Mouse (Mus musculus) stomach, embryonic 16.5 days (tissue): Measurements from ENCODE around the gene Rbks. TPM values are rescaled to one million over a fixed set of nuclear protein-coding genes. Genes with fewer than 3 reads are reported as not detected.

Experiments
- ATAC-seq: fragments of 200-750 bp; cut with Nextera tagmentation; 2 replicates; pipeline ENCODE4 v1.8.0; 2017; ENCODE audit warnings: moderate number of reproducible peaks, moderate TSS enrichment; ENCODE audit not compliant: insufficient read depth, low FRiP score
- H3K27ac ChIP-seq: fragments of 300-500 bp; sonication (generic); 2 replicates; pipeline ENCODE4 v1.5.1; 2014; ENCODE audit warnings: low read length
- H3K27me3 ChIP-seq: fragments of 300-500 bp; sonication (generic); 2 replicates; pipeline ENCODE4 v1.6.1; 2014; ENCODE audit warnings: low read length, control low read depth, mixed read lengths; ENCODE audit not compliant: control insufficient read depth, insufficient read depth
- H3K36me3 ChIP-seq: fragments of 300-500 bp; sonication (generic); 2 replicates; pipeline ENCODE4 v1.6.1; 2014; ENCODE audit warnings: low read length; ENCODE audit not compliant: control insufficient read depth, insufficient read depth
- H3K4me1 ChIP-seq: fragments of 300-500 bp; sonication (generic); 2 replicates; pipeline ENCODE4 v1.6.1; 2014; ENCODE audit warnings: low read length, control low read depth, mixed read lengths; ENCODE audit not compliant: control insufficient read depth, insufficient read depth
- H3K4me2 ChIP-seq: fragments of 300-500 bp; sonication (generic); 2 replicates; pipeline ENCODE4 v1.6.1; 2014; ENCODE audit warnings: low read depth, low read length, mixed read lengths
- H3K4me3 ChIP-seq: fragments of 300-500 bp; sonication (generic); replicated peaks from 2 replicates; pipeline ENCODE4 v1.5.1; 2014; ENCODE audit warnings: mild to moderate bottlenecking, low read length
- H3K9ac ChIP-seq: fragments of 300-500 bp; sonication (generic); 2 replicates; pipeline ENCODE4 v1.6.1; 2014; ENCODE audit warnings: low read length
- H3K9me3 ChIP-seq: fragments of 300-500 bp; sonication (generic); replicated peaks from 2 replicates; pipeline ENCODE4 v1.6.1; 2016; ENCODE audit warnings: low read length, control low read depth; ENCODE audit not compliant: control insufficient read depth
- WGBS: fragments of 180-500 bp; shearing (Covaris S2); extraction: QIAGEN DNeasy Blood & Tissue Kit; methylation state at CpG from one replicate; pipeline ENCODE4 v1.1.7; 2014; 5-methylcytosine and 5-hydroxymethylcytosine counted together
- polyA plus RNA-seq: library from polyadenylated mRNA; unstranded; fragments of >200 nt; fragmentation: Nextera tagmentation; extraction: Ambion mirVana; gene quantifications from 2 replicates; pipeline ENCODE4 v1.2.1, GENCODE M21; 2015

Rbks gene
- polyA plus RNA-seq, 1 experiment from 2014 or later = 8.6 TPM

DNA sequence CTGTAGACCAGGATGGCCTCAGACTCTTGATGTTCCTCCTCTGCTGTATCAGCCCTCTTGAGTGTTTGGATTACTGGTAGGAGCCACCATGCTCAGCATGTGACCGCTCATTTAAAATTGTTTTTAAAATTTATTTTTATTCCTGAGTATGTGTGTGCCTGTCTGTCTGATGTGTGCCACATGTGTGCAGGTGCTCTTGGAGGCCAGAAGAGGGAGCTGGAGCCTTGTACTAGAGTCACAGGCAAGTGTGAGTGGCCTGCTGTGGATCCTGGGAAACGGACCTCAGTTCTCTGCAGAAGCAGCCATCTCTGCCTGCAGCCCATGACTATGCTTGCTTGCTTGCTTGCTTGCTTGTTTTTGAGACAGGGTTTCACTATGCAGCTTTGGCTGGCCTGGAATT lies 98.3 kb downstream of the Rbks start:
- H3K4me2 ChIP-seq = no peak overlapping the region
- no peaks in the 10 kb centered on the region for H3K36me3 ChIP-seq
- no peaks in the 10 kb centered on the region for H3K27me3 ChIP-seq
- ATAC-seq = no peak
- no peak overlapping the region for H3K9ac ChIP-seq
- H3K4me1 ChIP-seq = peaks cover 14% of the 10 kb centered on the region; the same call in 1 of the 2 replicates
- H3K9me3 ChIP-seq = no peaks in the 10 kb centered on the region
- no peak overlapping the region for H3K27ac ChIP-seq
- 91% methylated on average over 2 of the region's 2 CpGs for WGBS
- H3K4me3 ChIP-seq = no peak overlapping the region

DNA sequence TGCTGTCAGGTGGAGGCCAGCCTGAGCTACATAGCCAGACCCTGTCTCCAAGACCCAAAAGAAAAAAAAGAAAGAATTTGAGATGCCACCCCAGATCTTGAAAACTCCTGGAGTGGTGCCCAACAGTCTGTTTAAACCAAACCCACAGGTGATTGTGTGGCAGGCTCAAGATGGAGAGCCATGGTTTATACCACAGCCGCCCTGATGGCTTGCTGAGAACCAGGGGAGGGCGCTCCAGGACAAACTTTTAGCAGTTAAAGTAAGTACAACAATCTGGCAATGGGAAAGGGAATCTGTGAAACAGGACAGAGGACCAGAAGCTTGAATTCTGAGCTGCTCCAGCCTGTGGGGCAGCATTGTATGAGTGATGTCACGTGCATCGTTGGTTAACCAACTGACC lies 98.8 kb downstream of the Rbks start:
- no peak overlapping the region for H3K4me2 ChIP-seq
- H3K4me3 ChIP-seq = no peak overlapping the region
- H3K27ac ChIP-seq = no peak overlapping the region
- ATAC-seq = no peak
- H3K36me3 ChIP-seq = no peaks in the 10 kb centered on the region
- peaks cover 14% of the 10 kb centered on the region; the same call in 1 of the 2 replicates for H3K4me1 ChIP-seq
- 69% methylated on average over 4 of the region's 4 CpGs for WGBS
- H3K9ac ChIP-seq = no peak overlapping the region
- H3K9me3 ChIP-seq = no peaks in the 10 kb centered on the region
- H3K27me3 ChIP-seq = no peaks in the 10 kb centered on the region

- WGBS = 75% methylated on average over 7 of the region's 7 CpGs
These were observed 99.3 kb downstream of the Rbks start for GRCm38 (mm10) chr5:31598121-31598520.

GRCm38 (mm10) chr5:31597430-31597944 lies 99.9 kb downstream of the Rbks start:
- peak overlapping the region; percentile 69 for H3K4me2 ChIP-seq
- no peak for ATAC-seq
- H3K9ac ChIP-seq = peak overlapping the region; percentile 71
- no peaks in the 10 kb centered on the region for H3K27me3 ChIP-seq
- no peaks in the 10 kb centered on the region for H3K9me3 ChIP-seq
- peaks cover 10% of the 10 kb centered on the region; the same call in 1 of the 2 replicates for H3K4me1 ChIP-seq
- H3K4me3 ChIP-seq = peak overlapping the region; percentile 45
- H3K27ac ChIP-seq = peak overlapping the region; percentile 88
- no peaks in the 10 kb centered on the region for H3K36me3 ChIP-seq
- 62% methylated on average over 6 of the region's 6 CpGs for WGBS

More at GRCm38 (mm10) chr5:31598121-31598520, 99.3 kb downstream of the Rbks start:
- Histone ChIP-seq H3K27ac (no peak overlapping the region), H3K4me2 (peak overlapping the region; percentile 69), H3K9ac (no peak overlapping the region), H3K9me3 (no peaks in the 10 kb centered on the region), H3K4me1 (peaks cover 14% of the 10 kb centered on the region; the same call in 1 of the 2 replicates), H3K4me3 (no peak overlapping the region), H3K27me3 (no peaks in the 10 kb centered on the region), H3K36me3 (no peaks in the 10 kb centered on the region)
- ATAC-seq = no peak

DNA sequence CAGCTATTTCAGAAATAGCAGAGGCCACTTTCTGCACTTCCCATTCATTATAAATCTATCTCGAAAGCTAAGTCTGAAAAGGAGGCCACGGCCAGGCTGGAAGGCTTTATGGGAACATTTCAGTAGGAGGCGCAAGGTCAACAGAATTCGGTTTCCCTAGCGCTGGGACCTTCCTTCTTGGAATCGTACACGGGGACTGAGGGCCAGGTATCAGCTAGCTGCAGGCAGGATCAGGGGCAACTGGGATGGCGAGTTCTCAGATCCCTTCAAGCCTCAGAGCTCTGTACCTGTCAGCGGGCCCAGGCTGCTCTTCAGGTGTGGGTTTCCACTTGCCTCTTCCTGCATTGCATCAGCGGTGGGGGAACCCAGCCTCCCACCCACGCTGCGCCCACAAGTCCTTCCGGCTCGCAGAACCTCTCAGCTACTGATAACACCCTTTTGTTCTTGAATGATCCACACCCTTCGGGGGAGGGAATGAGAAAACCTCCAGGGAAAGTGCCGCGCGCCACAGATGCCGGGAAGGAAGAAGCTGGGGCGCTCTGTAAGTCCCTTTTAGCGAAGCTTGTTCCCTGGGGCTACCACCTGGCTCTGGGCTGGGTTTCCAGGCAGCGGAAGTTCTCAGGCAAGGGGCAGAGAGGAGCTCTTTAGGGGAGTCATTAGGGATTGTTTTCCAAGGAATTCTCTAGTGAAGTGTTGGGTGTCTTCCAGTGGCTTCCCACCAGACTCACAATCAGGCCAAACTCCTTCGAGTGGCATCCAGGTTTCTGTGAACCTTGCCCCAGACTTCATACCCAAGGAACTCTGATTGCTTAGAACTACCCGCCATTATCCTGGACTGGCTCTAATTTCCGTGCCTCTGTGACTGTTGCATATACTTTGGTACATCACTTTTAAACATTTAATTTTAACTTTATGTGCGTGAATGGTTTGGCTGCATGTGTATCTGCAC lies 100.7 kb downstream of the Rbks start, which contains the start of gene Mrpl33:
Mrpl33 (plus strand) TSS at position 455 of the 949 bp plus-strand sequence.
- no peaks in the 10 kb centered on the region for H3K9me3 ChIP-seq
- H3K4me1 ChIP-seq = 0 out of 2 replicates have a peak, but pooled peaks cover 7% of the 10 kb centered on the region
- peak within 1 kb of the TSS; percentile 45 for H3K4me3 ChIP-seq
- H3K4me2 ChIP-seq = peak within 1 kb of the TSS; percentile 69
- 10% methylated on average over 26 of the region's 26 CpGs for WGBS
- peak; percentile 86 for ATAC-seq
- peak within 1 kb of the TSS; percentile 88 for H3K27ac ChIP-seq
- H3K36me3 ChIP-seq = no peaks in the 10 kb centered on the region
- peak within 1 kb of the TSS; percentile 71 for H3K9ac ChIP-seq
- no peaks in the 10 kb centered on the region for H3K27me3 ChIP-seq

DNA sequence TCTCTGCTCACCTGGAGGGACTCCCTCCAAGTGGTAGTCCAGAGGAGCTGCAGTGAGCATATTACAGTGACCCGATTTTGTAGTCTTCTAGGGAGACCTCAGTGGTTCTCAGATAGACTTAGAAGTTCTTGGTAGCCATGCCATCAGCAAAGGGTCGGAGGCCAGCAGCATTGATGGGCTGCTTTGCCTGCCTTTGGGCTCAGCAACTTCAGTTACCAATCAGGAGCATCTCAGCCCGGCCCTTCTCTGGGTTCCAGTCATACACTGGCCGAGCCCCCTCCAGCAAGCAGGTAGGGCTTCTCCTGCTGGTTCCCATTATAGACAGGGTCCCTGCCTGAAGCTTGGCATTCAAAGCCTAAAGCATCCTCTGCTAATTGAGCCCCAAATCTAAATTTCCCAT lies 101.6 kb downstream of the Rbks start:
- no peaks in the 10 kb centered on the region for H3K9me3 ChIP-seq
- H3K9ac ChIP-seq = peak overlapping the region; percentile 71
- peak overlapping the region; percentile 69 for H3K4me2 ChIP-seq
- ATAC-seq = no peak
- H3K27ac ChIP-seq = peak overlapping the region; percentile 88
- H3K4me1 ChIP-seq = 0 out of 2 replicates have a peak, but pooled peaks cover 7% of the 10 kb centered on the region
- H3K4me3 ChIP-seq = peak overlapping the region; percentile 45; the same call in 1 of the 2 replicates
- H3K36me3 ChIP-seq = no peaks in the 10 kb centered on the region
- WGBS = 64% methylated on average over 4 of the region's 4 CpGs
- no peaks in the 10 kb centered on the region for H3K27me3 ChIP-seq

GRCm38 (mm10) chr5:31591122-31591521 lies 106.3 kb downstream of the Rbks start:
- H3K9me3 ChIP-seq = 0 out of 2 replicates have a peak, but pooled peaks cover 3% of the 10 kb centered on the region
- no peaks in the 10 kb centered on the region for H3K36me3 ChIP-seq
- H3K9ac ChIP-seq = no peak overlapping the region
- no peaks in the 10 kb centered on the region for H3K27me3 ChIP-seq
- ATAC-seq = no peak
- 85% methylated on average over 7 of the region's 7 CpGs for WGBS
- 0 out of 2 replicates have a peak, but pooled peaks cover 5% of the 10 kb centered on the region for H3K4me1 ChIP-seq
- H3K4me3 ChIP-seq = no peak overlapping the region
- no peak overlapping the region for H3K4me2 ChIP-seq
- no peak overlapping the region for H3K27ac ChIP-seq

- H3K4me3 ChIP-seq = no peak overlapping the region
- ATAC-seq = peak; percentile 25; the same call in 1 of the 2 replicates
- H3K9ac ChIP-seq = no peak overlapping the region
- H3K27ac ChIP-seq = no peak overlapping the region
- WGBS = 70% methylated on average over 14 of the region's 14 CpGs
- no peak overlapping the region for H3K4me2 ChIP-seq
- no peaks in the 10 kb centered on the region for H3K36me3 ChIP-seq
- 0 out of 2 replicates have a peak, but pooled peaks cover 3% of the 10 kb centered on the region for H3K9me3 ChIP-seq
- H3K27me3 ChIP-seq = no peaks in the 10 kb centered on the region
- no peaks in the 10 kb centered on the region for H3K4me1 ChIP-seq
These were observed 107.6 kb downstream of the Rbks start for GRCm38 (mm10) chr5:31589711-31590319.
